Mouse (Mus musculus) left cerebral cortex, postnatal 25 days (tissue): ENCODE measurements around the gene Slit2. TPM values are rescaled to one million over a fixed set of nuclear protein-coding genes. Genes with fewer than 3 reads are reported as not detected.

Experiments used
- DNase-seq, 2 experiments: peaks; one replicate each; pipeline ENCODE4 v3.0.0; 2022; ENCODE audit warnings: low spot score in 2 of 2, mixed read lengths in 1 of 2
- intact Hi-C: fragments of 180-260 bp; cut with DNase I; formaldehyde crosslinking; loops from one replicate; pipeline ENCODE4 v1.15.1; 2025
- microRNA-seq, 2 experiments: library from miRNA; unstranded; fragments of <30 nt; microRNA quantifications; one replicate each; pipeline ENCODE4 v1.2.0; 2022
- total RNA-seq, 2 experiments: library from RNA; stranded (reverse); gene quantifications; 2 replicates each; pipeline ENCODE4 v1.2.3; 2021

Slit2 gene
- total RNA-seq, 2 experiments from 2014 or later: 40.2 to 42.7 TPM

DNA sequence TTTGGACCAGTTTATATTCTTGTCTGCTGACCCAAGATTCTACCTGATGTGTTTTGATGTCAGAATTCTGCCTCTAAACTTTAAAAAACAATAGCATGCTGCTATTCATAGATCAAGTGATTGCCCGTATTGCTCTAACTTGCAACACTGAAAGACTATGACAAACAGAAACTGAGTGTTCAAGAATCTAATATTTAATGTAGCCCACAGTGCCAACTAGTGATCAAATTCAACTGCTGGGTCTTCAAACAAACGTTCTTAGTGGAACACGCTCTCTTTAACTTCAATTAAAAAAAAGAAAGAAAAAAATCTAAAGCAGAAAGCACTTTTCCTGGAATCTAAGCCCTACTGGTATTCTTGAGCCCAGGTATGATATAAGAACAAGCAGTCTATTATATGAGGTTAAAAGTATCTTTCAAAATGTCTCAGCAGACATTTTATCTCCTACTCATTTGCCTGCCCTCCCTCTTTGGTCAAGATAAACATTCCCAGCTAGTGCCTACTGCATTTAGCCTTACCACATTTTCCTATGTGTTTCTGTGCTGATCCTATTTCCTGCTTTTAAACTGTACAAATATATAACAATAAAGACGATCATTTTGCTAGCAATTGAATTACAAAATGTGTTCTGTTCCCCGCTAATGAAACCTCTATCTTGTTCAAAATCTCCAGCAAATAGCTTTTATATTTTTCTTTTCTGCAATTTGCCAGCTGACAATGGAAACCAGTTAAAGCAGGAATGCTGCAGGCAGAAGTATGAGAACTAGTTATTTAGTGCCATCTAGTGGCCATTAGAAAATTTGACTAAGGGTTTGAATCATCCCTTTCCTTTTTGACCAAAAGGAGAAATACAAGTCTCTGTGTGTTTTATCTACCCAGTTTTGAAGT lies 362.4 kb downstream of the Slit2 start:
- peak in 1 of 2 experiments; percentile 39 for DNase-seq
- intact Hi-C loops: loop anchor here (10.0 kb wide), 2 partner anchors 211 to 311 kb away; no protein-coding TSS in a partner anchor

DNA sequence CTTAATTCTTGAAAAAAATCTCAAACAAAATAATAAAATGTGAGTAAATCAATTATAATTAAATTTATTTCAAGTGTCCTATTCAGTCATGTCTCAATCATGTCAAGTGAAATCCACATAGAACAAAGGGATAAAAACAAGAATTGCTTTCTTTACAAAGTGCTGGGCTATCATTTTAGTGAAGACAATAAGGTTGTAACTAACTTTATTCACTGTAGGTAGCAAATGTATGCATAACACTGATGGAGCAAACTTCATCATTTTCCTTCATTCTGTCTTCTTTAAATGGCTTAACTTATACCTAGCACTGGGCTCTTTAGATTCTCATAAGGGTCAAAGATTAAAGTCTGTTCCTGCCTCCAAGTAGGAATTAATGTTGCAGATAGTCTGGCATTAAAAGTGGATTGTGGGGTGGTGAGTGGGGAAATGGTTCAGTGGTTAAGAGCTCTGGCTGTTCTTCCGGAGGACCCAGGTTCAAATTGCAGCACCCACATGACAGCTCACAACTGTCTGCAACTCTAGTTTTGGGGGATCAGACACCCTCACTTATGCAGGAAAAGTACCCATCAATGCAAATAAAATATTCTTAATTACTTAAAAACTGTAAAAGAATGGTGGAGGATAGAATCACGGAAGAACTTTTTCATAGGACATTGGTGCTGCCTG lies 363.2 kb downstream of the Slit2 start:
- intact Hi-C loops: loop anchor here (10.0 kb wide), 2 partner anchors 211 to 311 kb away; no protein-coding TSS in a partner anchor
- no peak for DNase-seq

DNA sequence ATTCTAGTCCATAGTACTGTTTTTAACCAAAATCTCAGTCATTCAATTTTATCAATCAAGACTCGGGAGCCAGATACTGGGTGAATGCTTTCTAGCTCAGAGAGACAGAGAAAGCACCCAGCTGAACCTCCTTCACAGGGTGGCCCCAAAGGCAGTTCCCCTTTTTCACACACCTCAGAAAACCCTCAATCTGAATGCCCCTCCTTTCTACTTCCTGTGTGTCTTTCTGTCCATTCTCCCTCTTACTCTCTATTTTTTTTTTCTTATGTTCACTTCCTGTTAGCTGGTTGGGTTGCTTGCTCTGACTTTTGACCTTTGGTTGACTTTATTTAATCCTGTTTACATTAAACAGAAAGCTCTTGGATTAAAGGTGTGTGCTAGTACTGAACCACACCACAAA lies 366.4 kb downstream of the Slit2 start:
- intact Hi-C loops: loop anchor here (10.0 kb wide), 2 partner anchors 215 to 315 kb away; no protein-coding TSS in a partner anchor
- no peak for DNase-seq

Small RNAs within 50 kb of the gene (microRNA-seq; reads per million reads assigned to microRNA genes)
- gene Mir218-1: 21.2 to 23.8 reads per million in 2 experiments
